Mouse (Mus musculus) heart, embryonic 15.5 days (tissue): ENCODE results near the gene Rgcc. TPM values are rescaled to one million over a fixed set of nuclear protein-coding genes. Genes with fewer than 3 reads are reported as not detected.

ENCODE experiments used
- ATAC-seq: fragments of 200-750 bp; cut with Nextera tagmentation; replicated peaks from 2 replicates; pipeline ENCODE4 v1.8.0; 2017; ENCODE audit warnings: low read depth, moderate TSS enrichment; ENCODE audit not compliant: insufficient number of reproducible peaks, insufficient read depth, low FRiP score
- H3K27ac ChIP-seq: fragments of 300-500 bp; sonication (generic); 2 replicates; pipeline ENCODE4 v1.5.1; 2015; ENCODE audit warnings: mild to moderate bottlenecking, inconsistent platforms
- H3K27me3 ChIP-seq: fragments of 300-500 bp; sonication (generic); 2 replicates; pipeline ENCODE4 v1.6.1; 2015; ENCODE audit warnings: inconsistent platforms
- H3K36me3 ChIP-seq: fragments of 300-500 bp; sonication (generic); 2 replicates; pipeline ENCODE4 v1.6.1; 2015; ENCODE audit warnings: mild to moderate bottlenecking, inconsistent platforms
- H3K4me1 ChIP-seq: fragments of 300-500 bp; sonication (generic); replicated peaks from 2 replicates; pipeline ENCODE4 v1.6.1; 2015; ENCODE audit warnings: inconsistent platforms
- H3K4me2 ChIP-seq: fragments of 300-500 bp; sonication (generic); 2 replicates; pipeline ENCODE4 v1.6.1; 2015; ENCODE audit warnings: inconsistent platforms, mild to moderate bottlenecking, moderate library complexity
- H3K4me3 ChIP-seq: fragments of 300-500 bp; sonication (generic); 2 replicates; pipeline ENCODE4 v1.5.1; 2015; ENCODE audit warnings: mild to moderate bottlenecking, inconsistent platforms
- H3K9ac ChIP-seq: fragments of 300-500 bp; sonication (generic); 2 replicates; pipeline ENCODE4 v1.6.1; 2015; ENCODE audit warnings: mild to moderate bottlenecking, inconsistent platforms
- H3K9me3 ChIP-seq: fragments of 300-500 bp; sonication (generic); replicated peaks from 2 replicates; pipeline ENCODE4 v1.6.1; 2016; ENCODE audit warnings: inconsistent platforms
- WGBS: fragments of 180-500 bp; shearing (Covaris S2); methylation state at CpG from one replicate; pipeline ENCODE4 v1.1.7; 2015; ENCODE audit warnings: mixed read lengths; 5-methylcytosine and 5-hydroxymethylcytosine counted together
- polyA plus RNA-seq: library from polyadenylated mRNA; unstranded; fragments of >200 nt; fragmentation: Nextera tagmentation; extraction: Ambion mirVana; gene quantifications from 2 replicates; pipeline ENCODE4 v1.2.1, GENCODE M21; 2015

Gene Rgcc
- polyA plus RNA-seq, 1 experiment from 2014 or later, result 23.8 TPM

DNA sequence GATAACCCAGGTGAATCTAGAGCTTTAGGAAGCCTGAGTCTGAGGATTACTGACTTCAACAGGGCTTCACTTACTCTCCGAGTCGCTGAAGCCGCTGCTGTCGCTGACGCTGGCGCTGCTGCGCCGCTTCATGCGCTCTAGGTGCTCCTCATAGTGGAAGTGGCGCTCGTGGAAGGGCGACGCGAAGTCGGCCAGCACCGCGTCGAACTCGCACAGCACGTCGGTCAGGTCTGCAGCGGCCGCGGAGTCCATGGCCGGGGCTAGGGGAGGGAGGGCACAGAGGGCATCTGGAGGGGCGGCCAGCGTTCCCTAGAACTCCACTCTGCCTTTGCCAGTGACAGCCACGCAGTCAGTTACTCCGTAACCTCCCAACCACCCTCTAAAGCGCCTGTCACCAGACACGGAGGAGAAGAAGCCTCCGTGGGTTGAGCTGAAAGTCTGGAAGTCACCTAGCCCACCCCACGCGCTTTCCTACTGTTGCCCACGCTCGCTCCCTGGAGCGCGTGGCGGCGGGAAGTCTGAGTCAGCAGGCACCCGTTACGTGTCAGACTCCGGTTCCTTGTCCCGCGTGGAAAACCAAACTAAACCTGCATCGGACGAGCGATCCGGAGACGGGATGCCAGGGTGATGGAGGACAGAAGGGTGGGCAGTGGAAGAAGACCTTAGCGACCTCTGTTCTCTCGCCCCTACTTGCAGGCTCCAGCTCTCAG lies 649 bp downstream of the Rgcc start:
- under 1% methylated on average over 52 of the region's 52 CpGs for WGBS
- peak; percentile 24 for ATAC-seq
- H3K27me3 ChIP-seq, result 0 out of 2 replicates have a peak, but pooled peaks cover 11% of the 10 kb centered on the region
- H3K27ac ChIP-seq, result 0 out of 2 replicates have a peak overlapping the region, but pooled peaks have one; percentile 14
- peak overlapping the region; percentile 66 for H3K9ac ChIP-seq
- peaks cover 13% of the 10 kb centered on the region for H3K4me1 ChIP-seq
- peak overlapping the region; percentile 62 for H3K4me3 ChIP-seq
- no peaks in the 10 kb centered on the region for H3K36me3 ChIP-seq
- H3K4me2 ChIP-seq, result peak overlapping the region; percentile 98
- H3K9me3 ChIP-seq, result no peaks in the 10 kb centered on the region

DNA sequence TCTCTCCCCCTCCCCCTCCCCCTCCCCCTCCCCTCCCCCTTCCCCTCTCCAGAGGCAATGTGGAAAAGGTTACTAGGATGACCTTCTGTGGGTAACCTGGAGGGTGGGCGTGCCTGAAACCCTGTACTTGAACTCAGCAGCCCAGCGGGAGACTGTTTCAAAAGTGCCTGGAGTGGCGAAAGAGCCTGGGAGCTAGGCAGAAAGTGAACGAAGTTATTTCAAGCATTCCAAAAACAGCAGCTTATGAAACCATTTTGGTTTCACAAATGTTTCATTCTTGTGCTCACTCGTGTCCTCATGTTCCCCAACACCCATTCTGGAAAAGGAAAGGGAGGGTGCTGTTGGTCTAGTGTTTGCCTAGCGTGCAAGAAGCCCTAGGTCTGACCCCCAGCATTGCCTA lies 1.6 kb downstream of the Rgcc start:
- H3K27me3 ChIP-seq, result 0 out of 2 replicates have a peak, but pooled peaks cover 11% of the 10 kb centered on the region
- H3K4me1 ChIP-seq, result peaks cover 13% of the 10 kb centered on the region
- 0 out of 2 replicates have a peak overlapping the region, but pooled peaks have one; percentile 66 for H3K9ac ChIP-seq
- H3K27ac ChIP-seq, result no peak overlapping the region
- H3K9me3 ChIP-seq, result no peaks in the 10 kb centered on the region
- no peak for ATAC-seq
- 49% methylated on average over 6 of the region's 6 CpGs for WGBS
- no peaks in the 10 kb centered on the region for H3K36me3 ChIP-seq
- H3K4me3 ChIP-seq, result peak overlapping the region; percentile 62
- H3K4me2 ChIP-seq, result peak overlapping the region; percentile 98

DNA sequence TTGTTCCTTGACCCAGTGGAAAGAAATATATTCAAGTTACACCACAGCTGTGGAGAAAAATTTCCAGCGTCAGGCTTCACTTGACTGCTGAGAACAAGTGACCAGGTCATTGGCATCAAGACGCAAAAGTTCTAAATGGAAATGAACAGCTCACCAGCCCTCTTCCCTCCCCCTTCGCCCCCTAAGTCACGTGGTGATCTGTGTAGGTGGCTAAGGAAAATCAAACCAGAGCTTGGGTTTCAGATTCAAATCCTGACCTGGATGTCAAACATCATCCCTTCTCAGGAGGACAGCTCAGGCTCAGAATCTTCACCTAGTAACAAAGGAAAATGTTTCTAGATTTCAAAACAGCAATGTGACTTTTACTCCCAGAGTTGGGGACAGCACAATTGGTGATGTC lies 2.2 kb downstream of the Rgcc start:
- Histone ChIP-seq H3K9me3 (no peaks in the 10 kb centered on the region), H3K36me3 (no peaks in the 10 kb centered on the region), H3K4me3 (no peak overlapping the region; the same call in 1 of the 2 replicates), H3K27ac (no peak overlapping the region), H3K4me2 (peak overlapping the region; percentile 27), H3K27me3 (0 out of 2 replicates have a peak, but pooled peaks cover 11% of the 10 kb centered on the region), H3K9ac (no peak overlapping the region), H3K4me1 (peaks cover 13% of the 10 kb centered on the region)
- WGBS, result 54% methylated on average over 4 of the region's 4 CpGs
- no peak for ATAC-seq

DNA sequence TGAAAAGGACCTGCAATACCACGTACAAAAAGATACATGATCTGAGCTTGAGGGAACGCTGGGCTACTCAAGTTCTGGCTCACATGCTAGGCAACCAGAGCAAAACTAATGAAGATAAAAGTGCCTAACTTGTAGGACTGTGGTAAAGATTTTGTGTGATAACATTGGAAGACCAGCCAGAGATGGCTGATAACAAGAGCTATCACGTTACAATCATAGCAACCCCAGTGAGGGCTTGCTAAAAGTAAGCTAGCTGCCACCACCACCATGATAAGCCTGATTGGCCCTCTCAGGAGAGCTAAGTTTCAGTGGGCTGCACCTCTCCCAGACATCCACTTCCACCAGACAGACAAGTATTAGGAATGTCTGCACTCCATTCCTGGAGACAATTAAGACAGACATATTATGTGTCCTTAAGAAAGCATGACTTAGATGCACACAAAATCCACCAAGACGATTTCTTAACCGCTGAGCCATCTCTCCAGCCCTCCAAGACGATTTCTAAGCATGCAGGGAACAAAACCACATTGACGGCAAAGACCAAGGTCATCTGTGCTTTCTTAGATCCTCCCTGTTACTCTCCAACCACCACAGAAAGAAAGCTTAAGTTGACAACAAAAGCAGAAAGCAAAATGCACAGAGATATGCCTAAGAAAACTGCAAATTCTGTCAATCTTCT lies 3.0 kb downstream of the Rgcc start:
- Histone ChIP-seq H3K27me3 (0 out of 2 replicates have a peak, but pooled peaks cover 11% of the 10 kb centered on the region), H3K36me3 (no peaks in the 10 kb centered on the region), H3K4me3 (peak overlapping the region; percentile 10; the same call in 1 of the 2 replicates), H3K9ac (no peak overlapping the region), H3K4me2 (peak overlapping the region; percentile 27), H3K27ac (no peak overlapping the region), H3K9me3 (no peaks in the 10 kb centered on the region), H3K4me1 (peaks cover 13% of the 10 kb centered on the region)
- WGBS, result 60% methylated on average over 7 of the region's 7 CpGs
- ATAC-seq, result no peak

DNA sequence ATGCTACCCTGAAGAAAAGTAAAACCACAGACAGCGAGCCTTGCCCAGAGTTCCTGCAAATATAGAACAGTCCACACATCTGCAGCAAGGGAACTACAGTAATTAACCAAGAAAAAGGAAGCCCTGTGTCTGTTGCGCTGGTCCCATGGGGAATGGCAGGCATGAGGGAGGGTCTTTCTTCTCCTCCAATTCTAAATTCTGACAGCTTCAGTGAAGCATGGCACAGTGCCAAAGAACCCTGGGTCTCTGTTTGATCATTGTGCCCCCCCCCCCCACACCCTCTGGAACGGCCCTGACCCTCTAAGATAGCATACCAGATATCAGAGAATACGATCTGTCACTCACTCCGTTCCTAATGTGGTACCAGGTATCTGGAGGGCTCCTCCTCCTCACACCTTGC lies 4.6 kb downstream of the Rgcc start:
- Histone ChIP-seq H3K27ac (no peak overlapping the region), H3K36me3 (no peaks in the 10 kb centered on the region), H3K4me1 (peaks cover 21% of the 10 kb centered on the region), H3K27me3 (0 out of 2 replicates have a peak, but pooled peaks cover 11% of the 10 kb centered on the region), H3K4me2 (no peak overlapping the region), H3K9me3 (no peaks in the 10 kb centered on the region), H3K4me3 (no peak overlapping the region), H3K9ac (no peak overlapping the region)
- no peak for ATAC-seq
- 53% methylated on average over 5 of the region's 5 CpGs for WGBS

DNA sequence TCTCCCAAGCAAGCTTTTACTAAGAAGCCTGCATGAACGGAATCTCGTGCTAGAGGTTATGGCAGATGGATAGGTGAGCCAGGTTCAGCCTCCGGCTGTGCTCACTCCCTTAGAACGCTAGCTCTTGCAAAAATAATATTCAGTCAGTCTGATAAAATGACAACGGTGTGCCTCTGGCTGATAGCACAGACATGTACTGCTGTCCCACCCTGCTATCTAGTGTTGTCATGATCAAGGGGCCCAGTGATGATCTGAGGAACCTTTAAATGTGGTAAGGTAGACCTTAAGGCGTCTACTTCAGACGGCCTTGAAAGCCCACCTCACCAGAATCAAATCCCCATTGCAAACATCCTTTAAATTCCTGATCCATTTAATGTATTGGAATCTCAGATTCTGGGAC lies 5.2 kb downstream of the Rgcc start:
- Histone ChIP-seq H3K4me1 (peaks cover 22% of the 10 kb centered on the region), H3K4me3 (no peak overlapping the region), H3K27ac (no peak overlapping the region), H3K9me3 (no peaks in the 10 kb centered on the region), H3K4me2 (no peak overlapping the region), H3K36me3 (no peaks in the 10 kb centered on the region), H3K9ac (no peak overlapping the region), H3K27me3 (0 out of 2 replicates have a peak, but pooled peaks cover 11% of the 10 kb centered on the region)
- ATAC-seq, result no peak
- 68% methylated on average over 7 of the region's 7 CpGs for WGBS

DNA sequence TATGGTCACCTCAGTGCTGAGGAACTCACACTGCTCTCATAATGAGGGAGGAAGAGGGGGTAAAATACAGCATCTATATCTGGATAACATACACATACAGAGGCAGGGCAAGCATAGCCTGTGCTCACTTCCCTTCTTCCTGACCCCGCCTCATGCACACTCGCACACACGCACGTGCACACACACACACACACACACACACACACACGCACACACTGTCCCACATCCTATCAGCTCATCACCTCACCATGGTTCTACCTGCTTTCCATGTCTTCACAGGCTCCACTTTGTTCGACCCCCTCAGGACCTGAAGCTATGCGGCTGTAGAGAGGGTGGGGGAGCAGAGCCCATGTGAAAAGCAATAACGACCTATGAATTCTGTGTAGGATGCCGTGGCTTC lies 5.9 kb downstream of the Rgcc start:
- 88% methylated on average over 9 of the region's 9 CpGs for WGBS
- H3K4me3 ChIP-seq, result no peak overlapping the region
- 0 out of 2 replicates have a peak, but pooled peaks cover 11% of the 10 kb centered on the region for H3K27me3 ChIP-seq
- no peak overlapping the region for H3K9ac ChIP-seq
- H3K36me3 ChIP-seq, result no peaks in the 10 kb centered on the region
- no peak for ATAC-seq
- H3K9me3 ChIP-seq, result no peaks in the 10 kb centered on the region
- peaks cover 19% of the 10 kb centered on the region for H3K4me1 ChIP-seq
- no peak overlapping the region for H3K4me2 ChIP-seq
- H3K27ac ChIP-seq, result no peak overlapping the region

DNA sequence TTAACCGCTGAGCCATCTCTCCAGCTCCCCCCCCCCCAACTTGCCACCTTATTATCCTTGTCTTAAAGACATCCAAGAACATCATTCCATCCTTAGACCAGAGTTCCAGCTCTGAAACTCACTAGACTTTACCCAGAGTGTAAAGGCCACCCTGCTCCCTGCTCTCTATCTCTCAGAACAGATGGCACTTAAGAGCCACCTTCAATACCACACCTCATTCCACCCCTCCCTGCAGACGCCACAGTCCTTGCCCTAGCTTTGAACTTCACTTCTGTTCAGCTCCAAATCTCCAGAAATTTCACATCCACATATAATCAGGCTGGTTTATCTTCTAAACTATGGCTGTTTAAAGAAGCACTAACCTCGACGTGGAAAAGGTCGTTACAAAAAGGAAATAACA lies 6.5 kb downstream of the Rgcc start:
- H3K27ac ChIP-seq, result no peak overlapping the region
- peaks cover 21% of the 10 kb centered on the region for H3K4me1 ChIP-seq
- H3K27me3 ChIP-seq, result 0 out of 2 replicates have a peak, but pooled peaks cover 9% of the 10 kb centered on the region
- no peaks in the 10 kb centered on the region for H3K36me3 ChIP-seq
- no peak overlapping the region for H3K9ac ChIP-seq
- H3K4me3 ChIP-seq, result no peak overlapping the region
- WGBS, result 65% methylated on average over 5 of the region's 5 CpGs
- no peaks in the 10 kb centered on the region for H3K9me3 ChIP-seq
- no peak overlapping the region for H3K4me2 ChIP-seq
- ATAC-seq, result no peak

DNA sequence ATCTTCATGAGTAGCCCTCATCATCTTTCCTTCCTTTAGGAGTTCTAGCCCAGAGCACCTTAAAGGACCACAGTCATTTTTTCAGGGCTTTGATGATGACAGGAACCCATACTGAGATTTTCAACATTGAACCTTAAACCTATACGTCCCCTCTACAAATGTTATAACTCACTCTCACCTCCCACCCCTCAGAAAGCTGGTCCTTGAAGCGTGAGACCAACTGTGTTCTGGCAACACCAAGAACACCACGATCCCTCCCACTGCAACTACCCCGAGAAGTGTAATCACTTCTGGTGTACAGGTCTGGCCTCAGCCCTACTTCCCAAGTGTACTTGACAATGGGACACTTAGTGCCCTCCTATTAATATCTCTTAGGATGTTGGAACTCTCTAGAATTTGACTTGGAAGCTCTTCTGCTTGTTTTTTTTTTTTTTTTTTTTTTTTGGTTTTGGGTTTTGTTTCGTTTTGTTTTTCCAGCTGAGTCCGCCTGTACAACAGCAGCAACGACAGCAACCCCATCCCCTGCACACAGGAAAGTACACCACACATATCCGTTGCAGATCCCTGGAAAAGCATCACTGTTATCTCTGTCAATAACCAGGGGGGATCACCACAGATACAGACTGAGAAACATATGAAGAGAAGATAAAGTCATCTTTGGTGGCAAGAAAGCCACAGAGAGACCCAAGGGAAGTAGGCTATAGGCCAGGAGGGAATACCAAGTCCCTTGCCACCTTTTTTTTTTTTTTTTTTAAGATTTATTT lies 7.2 kb downstream of the Rgcc start:
- Histone ChIP-seq H3K36me3 (no peaks in the 10 kb centered on the region), H3K27me3 (0 out of 2 replicates have a peak, but pooled peaks cover 7% of the 10 kb centered on the region), H3K9me3 (no peaks in the 10 kb centered on the region), H3K9ac (no peak overlapping the region), H3K4me3 (no peak overlapping the region), H3K4me2 (no peak overlapping the region), H3K4me1 (peaks cover 25% of the 10 kb centered on the region), H3K27ac (no peak overlapping the region)
- no peak for ATAC-seq
- WGBS, result 78% methylated on average over 8 of the region's 8 CpGs

DNA sequence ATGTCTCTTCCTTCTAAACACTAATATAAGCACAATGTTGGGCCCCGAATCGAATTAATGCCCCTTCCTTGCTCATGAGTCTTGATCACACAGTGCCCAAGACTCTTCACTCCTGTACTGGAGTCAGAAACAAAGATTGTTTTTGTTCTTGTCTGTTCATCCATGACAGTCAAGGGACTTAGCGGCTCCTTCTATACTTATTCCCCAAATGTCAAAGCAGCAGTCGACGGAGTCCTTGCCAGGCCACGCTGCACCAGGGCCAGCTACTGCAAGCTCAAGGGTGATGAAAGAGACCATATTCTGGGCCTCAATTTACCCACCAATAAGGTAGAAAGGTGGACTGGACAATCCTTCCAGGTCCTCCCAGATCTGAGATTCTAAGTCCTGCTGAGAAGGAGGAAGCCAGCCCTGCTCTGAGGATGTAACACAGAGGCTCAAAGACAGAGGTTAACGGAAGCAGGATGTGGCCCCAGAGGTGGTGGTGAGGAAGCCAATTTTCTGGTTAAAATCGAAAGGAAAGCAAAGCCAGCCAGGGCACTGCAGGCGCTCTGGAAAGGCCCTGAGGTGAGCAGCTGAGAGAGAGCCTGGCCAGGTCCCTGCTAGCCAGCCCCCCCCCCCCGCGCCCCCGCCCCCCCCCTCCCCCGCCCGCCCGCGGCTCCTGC lies 8.2 kb downstream of the Rgcc start:
- no peak overlapping the region for H3K4me3 ChIP-seq
- H3K36me3 ChIP-seq, result no peaks in the 10 kb centered on the region
- peak overlapping the region; percentile 24 for H3K4me2 ChIP-seq
- ATAC-seq, result no peak
- H3K27ac ChIP-seq, result peak overlapping the region; percentile 15; the same call in 1 of the 2 replicates
- WGBS, result 59% methylated on average over 9 of the region's 16 CpGs
- no peaks in the 10 kb centered on the region for H3K9me3 ChIP-seq
- H3K4me1 ChIP-seq, result peaks cover 24% of the 10 kb centered on the region
- no peak overlapping the region for H3K9ac ChIP-seq
- 0 out of 2 replicates have a peak, but pooled peaks cover 5% of the 10 kb centered on the region for H3K27me3 ChIP-seq
